Mouse (Mus musculus): ENCODE measurements around the gene Kbtbd6.
"Not testable (repeated sequence)": the region's sequence is repeated elsewhere in the genome, so short reads cannot be mapped to it uniquely, and the experiment has no call there.

The Kbtbd6 gene

DNA sequence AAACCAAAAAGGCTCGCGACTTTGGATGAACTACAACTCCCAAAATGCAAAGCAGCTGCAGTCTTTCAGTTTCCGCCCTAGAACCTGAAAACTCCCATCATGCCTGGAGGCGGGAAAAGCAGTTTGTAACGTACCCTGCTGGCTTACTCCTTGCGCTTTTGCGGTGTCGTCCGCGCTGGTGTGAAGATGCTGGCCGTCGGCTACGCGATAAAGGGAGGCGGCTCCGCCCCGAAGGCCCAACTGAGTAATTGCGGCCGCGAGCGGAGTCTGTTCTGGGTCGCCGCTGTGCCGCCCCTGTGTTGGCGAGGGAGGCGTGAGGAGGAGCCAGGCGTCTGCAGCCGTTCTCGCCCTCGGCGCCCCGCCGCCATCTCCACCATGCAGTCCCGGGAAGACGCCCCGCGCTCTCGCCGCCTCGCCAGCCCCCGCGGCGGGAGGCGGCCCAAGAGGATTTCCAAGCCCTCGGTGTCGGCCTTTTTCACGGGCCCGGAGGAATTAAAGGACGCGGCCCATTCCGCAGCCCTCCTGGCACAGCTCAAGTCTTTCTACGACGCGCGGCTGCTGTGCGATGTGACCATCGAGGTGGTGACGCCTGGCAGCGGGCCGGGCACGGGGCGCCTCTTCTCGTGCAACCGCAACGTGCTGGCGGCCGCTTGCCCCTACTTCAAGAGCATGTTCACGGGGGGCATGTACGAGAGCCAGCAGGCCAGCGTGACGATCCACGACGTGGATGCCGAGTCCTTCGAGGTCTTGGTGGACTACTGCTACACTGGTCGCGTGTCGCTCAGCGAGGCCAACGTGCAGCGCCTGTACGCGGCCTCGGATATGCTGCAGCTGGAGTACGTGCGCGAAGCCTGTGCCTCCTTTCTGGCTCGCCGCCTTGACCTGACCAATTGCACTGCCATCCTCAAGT, at the start of gene Kbtbd6:
Gene Kbtbd6 (plus strand): TSS at position 155 of the 910 bp plus-strand sequence.
- DNase-seq, result peak; percentile 78 to 85

DNA sequence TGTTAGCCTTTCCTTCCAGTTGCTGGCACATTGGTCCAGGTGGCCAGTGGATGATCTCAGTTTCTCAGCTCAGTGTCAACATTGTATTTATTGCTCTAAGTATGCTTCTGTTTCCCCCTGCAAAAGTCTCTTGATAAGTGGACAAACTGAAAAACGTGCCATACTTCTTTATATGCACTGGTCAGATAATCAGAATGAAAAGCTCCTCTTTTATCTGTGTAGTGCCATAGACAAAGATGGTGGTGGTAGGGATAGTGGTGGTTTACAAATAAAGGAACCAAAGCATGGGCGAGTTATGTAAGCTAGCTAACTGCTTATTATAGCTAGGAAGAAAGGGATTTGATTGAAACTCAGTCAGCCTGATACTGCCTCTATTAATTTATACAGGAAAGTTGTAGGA, 44.0 kb upstream of the Kbtbd6 start:
- DNase-seq, result no peak

DNA sequence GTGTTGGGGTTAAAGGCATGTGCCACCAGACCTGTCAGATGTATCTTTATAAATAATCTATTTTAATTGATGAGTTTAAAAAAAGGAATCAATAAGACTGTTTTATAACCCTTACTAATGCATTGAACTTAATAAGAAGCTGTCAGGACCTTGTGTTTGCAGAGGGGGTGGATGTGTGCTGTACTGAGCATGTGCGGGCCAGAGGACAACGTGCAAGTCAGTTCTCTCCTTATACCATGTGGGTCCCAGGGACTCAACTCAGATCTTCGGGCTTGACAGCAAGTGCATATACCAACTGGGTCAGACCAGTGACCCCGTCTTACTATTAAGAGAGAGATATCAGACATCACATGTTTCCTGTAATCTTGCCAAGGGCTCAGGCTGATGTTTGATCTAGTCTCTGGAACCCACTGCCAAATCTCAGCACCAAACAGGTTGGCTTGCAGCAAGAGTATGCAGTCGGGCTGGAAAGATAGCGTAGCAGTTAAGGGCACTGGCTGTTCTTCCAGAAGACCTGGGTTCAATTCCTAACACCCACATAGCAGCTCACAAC, 42.3 kb upstream of the Kbtbd6 start:
- DNase-seq, result no peak

DNA sequence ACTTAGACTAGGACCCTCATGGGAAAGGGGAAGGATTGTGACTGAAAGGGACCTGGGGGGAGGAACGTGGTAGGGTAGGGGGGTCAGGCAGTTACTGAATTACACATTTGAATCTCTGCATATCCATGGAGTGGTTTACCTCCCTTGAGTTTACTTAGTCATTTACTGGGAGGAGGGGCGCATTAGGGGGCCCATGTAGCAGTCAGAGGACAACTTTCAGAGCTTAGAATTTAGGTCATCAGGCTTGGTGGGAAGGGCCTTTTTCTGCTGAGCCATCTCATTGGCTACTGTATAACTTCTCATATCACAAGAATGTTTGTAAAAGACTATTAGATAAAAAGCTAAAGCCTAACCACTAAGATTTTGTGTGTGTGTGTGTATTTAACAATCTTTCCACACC, 41.0 kb upstream of the Kbtbd6 start:
- DNase-seq, result no peak

DNA sequence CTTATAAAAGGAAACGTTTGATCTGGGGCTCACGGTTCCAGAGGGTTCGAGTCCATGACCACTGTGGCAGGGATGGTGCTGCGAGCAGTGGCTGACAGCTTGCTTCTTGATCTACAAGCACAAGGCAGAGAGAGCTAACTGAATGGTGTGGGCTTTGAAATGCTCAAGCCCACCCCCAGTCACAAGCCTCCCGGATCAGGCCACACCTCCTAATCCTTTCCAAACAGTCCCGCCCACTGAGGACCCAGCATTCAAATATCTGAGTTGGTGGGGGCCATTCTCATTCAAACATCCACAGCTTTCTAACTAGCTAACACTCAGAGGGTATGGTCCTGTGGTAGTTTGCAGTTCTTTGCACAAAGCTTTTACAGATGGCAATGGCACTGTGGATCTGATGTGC, 38.5 kb upstream of the Kbtbd6 start:
- DNase-seq, result no peak

DNA sequence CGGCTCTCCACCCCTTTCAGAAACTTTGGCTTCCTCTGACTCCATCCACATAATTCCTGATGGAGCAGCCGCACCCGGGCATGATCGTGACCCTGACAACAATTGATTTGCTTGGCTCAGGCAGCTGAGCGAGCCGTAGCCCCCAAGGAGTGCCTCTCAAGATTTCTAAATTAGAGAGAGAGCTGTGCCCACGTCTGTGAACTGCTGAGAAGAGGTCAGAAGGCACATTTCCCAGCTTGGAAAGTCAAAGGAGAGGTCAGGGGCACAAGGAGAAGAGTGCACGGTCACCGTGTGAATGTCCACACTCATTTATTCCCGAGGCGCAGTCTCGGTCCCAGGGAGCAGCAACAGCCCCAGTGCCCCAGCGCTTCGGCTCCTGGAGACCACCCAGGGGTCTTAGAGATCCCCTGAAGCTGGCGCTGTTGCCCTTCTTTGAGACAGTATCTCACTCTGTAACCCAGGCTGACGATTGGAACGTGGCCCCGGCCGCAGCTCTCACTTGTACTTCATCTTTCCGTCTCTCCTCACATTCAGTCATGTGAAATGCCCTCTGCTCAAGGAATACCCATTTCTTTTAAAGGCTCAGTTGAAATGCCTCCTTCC, 31.5 kb upstream of the Kbtbd6 start:
- DNase-seq, result no peak

DNA sequence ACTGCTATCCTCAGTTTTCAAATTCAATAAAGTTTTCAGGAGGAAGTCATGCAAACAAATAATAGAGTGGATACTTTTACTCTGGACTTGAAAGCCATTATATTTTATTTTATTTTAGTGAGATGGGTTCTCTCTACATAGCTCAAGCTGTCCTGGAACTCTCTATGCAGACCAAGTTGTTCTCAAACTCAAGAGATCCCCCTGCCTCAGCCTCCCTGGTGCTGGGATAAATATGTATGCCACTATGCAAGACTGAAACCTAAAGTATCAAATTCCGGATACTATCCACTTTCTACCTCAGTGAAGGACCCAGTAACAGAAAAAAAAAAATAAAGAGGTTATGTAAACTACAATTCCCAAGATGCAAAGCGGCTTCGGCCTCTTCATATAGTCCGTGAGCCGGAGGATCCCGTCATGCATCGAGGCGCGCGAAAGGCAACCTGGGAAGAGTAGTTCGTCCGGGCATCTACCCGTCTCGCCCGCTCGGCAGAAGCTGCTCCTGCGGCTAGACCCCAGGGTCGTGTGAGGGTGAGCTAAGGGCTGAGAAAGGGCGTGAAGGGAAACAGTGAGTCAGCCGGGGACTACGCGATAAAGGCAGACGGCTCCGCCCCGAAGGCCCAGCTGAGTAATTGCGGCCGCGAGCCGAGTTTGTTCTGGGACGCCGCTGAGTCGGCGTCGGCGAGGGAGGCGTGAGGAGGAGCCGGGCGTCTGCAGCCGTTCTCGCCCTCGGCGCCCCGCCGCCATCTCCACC, 25.5 kb upstream of the Kbtbd6 start, which contains the start of gene Kbtbd7:
Gene Kbtbd7 (plus strand): TSS at position 533 of the 751 bp plus-strand sequence.
- peak; percentile 97 for DNase-seq

DNA sequence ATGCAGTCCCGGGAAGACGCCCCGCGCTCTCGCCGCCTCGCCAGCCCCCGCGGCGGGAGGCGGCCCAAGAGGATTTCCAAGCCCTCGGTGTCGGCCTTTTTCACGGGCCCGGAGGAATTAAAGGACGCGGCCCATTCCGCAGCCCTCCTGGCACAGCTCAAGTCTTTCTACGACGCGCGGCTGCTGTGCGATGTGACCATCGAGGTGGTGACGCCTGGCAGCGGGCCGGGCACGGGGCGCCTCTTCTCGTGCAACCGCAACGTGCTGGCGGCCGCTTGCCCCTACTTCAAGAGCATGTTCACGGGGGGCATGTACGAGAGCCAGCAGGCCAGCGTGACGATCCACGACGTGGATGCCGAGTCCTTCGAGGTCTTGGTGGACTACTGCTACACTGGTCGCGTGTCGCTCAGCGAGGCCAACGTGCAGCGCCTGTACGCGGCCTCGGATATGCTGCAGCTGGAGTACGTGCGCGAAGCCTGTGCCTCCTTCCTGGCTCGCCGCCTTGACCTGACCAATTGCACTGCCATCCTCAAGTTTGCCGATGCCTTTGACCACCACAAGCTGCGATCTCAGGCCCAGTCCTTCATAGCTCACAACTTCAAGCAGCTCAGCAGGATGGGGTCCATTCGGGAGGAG, 24.8 kb upstream of the Kbtbd6 start:
- DNase-seq, result not testable (repeated sequence)

DNA sequence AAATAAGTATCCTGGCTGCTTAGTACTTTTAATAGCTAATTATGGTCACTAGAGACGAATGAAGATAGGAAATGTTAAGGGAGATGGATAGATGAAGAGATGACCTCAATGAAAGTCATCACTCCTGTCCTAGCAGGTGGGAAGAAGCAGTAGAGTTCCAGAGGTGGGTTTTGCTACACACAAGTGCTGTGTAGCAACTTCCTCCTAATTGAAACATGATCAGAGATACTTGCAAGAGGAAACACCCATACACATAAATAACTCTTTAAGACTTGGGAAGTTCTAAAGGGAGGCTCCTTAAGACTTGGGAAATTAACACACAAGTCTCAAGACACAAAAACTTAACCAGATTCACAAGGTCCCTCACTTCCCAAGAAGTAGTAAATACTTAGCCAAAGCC, 17.6 kb upstream of the Kbtbd6 start:
- DNase-seq, result no peak

DNA sequence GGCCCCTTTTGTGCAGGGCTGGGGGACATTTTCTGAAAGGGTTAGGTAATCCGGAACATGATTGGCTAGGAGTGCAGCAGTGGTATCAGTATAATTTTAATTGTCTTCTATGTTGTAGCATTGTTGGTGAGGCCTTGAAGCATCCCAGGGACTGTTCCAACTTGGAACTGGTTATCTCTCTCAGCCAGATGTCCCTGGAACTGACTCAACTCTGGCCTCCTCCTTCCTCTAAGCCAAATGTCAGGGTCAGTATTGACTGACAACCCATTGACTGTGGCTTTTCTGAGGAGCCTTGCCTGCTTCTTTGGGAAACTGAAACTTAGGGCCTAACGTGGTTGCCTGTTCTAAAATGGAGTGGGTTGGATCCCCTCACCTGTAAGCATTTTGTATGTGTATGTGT, 11.0 kb upstream of the Kbtbd6 start:
- no peak for DNase-seq

DNA sequence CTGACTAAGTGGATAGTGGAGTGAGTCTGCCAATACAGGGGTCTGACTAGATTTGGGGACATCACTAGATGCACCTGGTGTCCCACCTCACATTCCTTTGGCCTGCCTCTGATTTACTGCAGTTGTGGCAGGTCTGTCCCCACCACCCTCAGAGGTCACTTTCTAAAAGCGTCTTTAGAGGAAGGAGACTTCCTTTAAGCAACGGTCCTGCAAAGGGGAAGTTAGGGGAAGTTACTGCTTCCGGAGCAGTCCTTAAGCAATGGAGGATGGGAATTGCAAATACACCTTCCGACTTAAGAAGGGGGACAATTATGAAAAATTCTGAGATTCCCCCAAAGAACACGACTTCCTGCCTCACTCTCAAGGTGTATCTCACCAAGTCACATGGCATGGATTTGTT, 10.2 kb upstream of the Kbtbd6 start:
- peak in 1 of 2 experiments; percentile 10 for DNase-seq

DNA sequence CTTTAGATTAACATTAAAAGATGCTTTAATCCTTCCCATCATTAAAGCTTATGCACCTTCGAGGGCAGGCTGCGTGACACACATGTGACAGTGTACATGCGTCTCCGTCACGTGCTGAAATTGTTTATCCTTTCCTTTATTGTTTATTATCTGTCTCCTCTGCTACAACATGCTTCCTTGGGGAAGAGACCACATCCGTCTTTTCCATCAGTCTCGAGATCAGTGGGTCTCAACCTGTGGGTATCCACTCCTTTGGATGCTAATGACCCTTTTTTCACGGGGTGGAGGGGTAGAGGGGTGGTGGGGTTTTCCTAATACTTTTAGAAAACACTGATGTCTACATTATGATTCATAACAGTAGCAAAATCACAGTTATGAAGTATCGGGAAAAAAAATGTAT, 7.0 kb upstream of the Kbtbd6 start:
- no peak for DNase-seq

DNA sequence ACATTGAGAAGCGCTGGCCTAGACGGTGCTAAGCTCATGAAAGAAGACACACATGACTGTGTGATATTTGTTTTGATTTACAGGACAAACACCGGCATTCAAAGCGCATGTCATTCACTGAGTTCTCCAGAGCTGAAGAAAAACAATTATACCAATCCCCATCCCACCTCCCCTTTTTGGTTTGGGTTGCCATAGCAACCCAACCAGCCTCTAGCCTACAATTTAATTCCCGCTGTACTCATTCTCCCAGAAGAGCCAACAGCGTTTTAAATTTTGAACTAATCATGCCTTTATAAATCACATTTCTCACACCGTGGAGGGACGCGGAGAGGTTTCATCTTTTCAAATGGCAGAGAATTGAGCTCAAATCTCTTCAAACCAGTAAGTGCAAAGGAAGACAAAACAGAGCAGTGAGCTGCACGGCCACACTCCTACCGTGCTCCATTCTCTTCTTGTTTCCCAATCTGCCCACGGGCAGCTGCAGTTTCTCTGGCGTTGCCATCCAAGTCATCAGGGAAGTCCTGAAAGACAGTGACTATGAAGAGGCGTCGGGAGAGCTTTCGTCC, 6.5 kb upstream of the Kbtbd6 start:
- DNase-seq, result no peak

DNA sequence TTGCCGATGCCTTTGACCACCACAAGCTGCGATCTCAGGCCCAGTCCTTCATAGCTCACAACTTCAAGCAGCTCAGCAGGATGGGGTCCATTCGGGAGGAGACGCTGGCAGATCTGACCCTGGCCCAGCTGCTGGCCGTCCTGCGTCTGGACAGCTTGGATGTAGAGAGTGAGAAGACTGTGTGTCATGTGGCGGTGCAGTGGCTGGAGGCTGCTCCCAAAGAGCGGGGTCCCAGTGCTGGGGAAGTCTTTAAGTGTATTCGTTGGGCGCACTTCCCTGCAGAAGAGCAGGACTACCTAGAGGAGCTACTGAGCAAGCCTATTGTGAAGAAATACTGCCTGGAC, 928 bp downstream of the Kbtbd6 start:
- DNase-seq, result not testable (repeated sequence)

DNA sequence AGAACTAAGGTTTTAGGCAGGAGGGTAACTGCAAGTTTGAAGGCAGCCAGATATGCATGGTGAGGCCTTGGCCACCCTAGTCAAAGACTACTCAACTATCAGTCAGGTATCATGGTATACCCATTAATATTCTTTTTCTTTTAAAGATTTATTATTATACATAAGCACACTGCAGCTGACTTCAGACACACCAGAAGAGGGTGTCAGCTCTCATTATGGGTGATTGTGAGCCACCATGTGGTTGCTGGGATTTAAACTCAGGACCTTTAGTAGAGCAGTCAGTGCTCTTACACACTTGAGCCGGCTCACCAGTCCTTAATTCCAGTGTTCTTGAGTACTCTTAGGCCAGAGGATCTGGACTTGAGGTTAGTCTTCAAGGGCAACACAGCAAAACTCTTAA, 8.8 kb downstream of the Kbtbd6 start:
- no peak for DNase-seq

DNA sequence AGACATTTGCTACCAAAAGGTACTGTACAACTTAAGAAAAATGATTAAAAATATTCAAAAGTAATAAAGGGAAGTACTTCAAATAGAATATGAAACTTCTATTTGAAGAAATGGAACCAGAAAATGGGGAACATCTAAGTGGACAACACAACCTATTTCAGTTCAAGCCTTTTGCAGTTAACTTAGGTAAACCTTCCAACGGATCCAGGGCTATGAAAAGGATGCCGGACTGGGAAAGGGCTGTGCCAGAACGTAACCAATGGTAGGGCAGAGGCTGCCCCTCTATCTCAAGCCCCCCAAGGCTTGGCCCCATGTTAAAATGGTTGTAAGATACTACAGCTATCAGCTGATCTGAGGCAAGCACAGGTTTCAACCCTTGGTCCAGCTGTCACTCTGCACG, 9.4 kb downstream of the Kbtbd6 start:
- no peak for DNase-seq

DNA sequence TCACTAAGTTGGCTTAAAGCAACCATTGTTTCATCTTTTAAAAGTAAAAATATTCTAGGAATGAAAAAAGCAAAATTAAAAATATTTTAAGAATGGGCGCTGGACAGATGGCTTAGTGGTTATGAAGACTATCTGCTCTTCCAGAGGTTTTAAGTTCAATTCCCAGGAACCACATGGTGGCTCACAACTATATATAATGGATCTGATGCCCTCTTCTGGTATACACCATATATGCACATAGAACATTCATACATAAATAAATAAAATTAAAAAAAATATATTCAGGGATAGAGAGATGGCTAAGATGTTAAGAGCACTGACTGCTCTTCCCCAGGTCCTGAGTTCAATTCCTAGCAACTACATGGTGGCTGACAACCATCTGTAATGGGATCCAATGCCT, 14.0 kb downstream of the Kbtbd6 start:
- no peak for DNase-seq

DNA sequence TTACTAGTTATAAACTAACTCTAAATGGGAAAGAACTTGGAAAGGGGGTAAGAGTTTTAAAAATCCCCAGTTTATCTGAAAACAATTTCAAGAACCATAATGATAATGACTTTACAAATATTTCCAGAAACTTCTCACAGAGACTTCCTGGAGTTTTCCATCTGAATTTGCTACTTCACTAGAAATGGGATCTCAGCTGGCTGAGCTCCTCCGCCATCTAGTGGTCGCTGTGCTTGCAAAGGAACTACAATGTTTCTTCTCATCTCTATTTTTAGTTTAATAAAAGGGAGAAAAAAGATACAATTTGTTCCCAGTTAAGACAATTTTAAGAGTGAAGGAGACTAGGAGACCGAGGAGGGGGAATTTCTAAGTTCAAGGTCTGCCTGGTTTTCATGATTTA, 16.0 kb downstream of the Kbtbd6 start:
- peak; percentile 42 to 59 for DNase-seq

DNA sequence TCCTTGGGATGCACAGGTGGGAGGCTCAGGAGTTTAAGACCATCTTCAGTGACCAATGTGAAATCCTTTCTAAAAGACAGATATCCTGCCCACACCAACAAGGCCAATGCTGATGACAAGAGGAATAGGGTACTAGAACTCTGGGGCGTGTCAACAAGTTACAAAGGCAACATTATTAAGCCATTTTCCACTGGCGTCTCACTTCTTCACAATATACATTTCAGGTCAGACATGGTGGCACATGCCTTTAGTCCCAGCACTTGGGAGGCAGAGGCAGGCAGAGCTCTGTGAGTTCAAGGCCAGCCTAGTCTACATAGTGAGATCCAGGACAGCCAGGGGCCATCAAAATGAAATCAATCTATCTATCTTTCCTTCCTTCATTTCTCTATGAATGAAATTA, 21.7 kb downstream of the Kbtbd6 start:
- DNase-seq, result no peak

DNA sequence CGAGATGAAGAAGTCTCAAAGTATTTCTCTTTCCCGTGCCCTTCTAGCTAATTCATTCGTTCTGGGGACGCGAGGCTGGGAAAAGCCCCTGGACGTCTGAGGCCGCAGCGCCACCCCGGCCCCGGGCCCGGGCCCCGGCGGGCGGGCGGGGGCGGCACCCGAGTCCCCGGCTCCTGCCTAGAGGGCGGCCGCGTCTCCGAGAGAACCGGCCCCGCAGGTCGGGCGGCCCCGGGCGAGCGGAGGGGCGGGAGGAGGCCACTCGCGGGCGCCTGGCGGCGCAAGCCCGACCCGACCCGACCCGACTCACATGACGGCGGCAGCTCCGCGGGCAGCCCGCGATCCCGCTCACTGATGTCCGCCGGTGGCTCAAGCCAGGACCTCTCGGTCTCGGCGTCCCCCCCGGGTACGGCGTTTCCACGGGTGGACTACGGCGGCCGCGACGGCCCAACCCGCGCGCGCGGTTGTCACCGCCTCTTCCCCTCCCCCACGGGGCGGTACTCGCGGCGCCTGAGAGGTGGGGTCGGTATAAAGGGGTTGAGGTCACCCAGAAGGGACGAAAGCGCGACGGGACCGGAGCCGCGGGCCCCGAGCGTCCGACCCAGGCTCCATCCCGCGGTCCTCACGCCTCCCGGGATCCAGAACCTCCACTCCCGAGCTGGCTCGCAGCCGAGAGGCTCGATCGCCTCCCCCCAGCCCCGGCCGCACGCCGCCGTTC, 29.1 kb downstream of the Kbtbd6 start, which contains the start of gene Elf1:
Gene Elf1 (plus strand): TSS at position 571 of the 715 bp plus-strand sequence.
- peak; percentile 95 to 96 for DNase-seq

DNA sequence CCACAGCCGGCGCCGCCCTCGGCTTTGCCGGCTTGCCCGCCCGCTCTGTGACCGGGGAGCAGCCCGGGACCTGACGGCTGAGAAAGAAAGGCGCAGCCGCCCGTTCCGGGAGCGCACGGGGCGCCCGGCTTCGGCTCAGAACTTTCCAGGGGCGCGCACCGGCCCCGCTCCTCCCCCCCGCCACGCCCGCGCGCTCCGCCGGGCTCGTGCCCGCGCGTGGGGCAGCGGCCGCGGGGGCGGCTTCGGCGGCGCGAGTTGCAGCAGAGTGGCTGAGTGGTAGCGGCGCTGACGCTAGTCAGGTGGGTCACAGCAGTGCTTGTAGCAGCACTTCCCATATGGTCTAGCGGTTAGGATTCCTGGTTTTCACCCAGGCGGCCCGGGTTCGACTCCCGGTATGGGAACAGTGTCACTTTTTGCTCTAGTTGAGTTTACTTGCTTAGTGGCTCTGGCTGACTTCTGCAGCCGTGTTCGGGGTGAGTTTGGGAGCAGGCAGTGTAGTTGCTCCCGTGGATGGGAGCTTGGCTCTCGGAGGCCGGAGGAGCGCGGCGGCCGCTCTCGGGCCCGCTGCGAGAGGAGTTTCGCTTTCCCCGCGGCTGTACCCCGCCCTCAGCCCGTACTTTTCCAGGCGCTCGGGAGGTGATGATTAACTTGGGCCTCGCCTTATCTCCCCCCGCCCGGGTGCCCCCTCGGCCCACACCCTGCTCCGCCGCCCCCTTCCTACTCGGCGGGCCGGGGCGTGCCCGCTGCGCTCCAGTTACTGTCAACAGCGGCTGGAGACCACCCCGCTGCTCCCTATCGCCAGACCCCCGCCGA, 29.9 kb downstream of the Kbtbd6 start, which contains the start of gene Wbp4:
Gene Wbp4 (minus strand): TSS at position 182 of the 813 bp plus-strand sequence.
- DNase-seq, result peak; percentile 90 to 91

All from lung, adult 18-20 months (tissue).